Mouse (Mus musculus): Measurements from ENCODE around the gene Smoc2. TPM values are rescaled to one million over a fixed set of nuclear protein-coding genes. Genes with fewer than 3 reads are reported as not detected.
A peak's percentile ranks its signal among the peaks of the same experiment; 100 is the strongest.

Gene Smoc2
- total and polyA plus RNA-seq, 3 experiments, result 36.5 to 55.4 (median 54.9) TPM

GRCm38 (mm10) chr17:14302356-14302755 is 23.1 kb downstream of the Smoc2 start:
- Histone ChIP-seq H3K4me1 (ENCODE audit: control insufficient read depth, insufficient read depth, low read length) (no peaks in the 10 kb centered on the region; the same call in 1 of the 2 replicates), H3K9ac (ENCODE audit: low read depth, low read length) (no peak overlapping the region), H3K79me2 (replicated peaks; ENCODE audit: control insufficient read depth, insufficient read depth, low read length) (no peaks in the 10 kb centered on the region), H3K36me3 (ENCODE audit: control insufficient read depth, insufficient read depth, low read length) (no peaks in the 10 kb centered on the region), H3K27ac (no peak overlapping the region), H3K4me3 (no peak overlapping the region), H3K27me3 (ENCODE audit: control insufficient read depth, insufficient read depth, low read length) (no peaks in the 10 kb centered on the region)
- 62% methylated on average over 6 of the region's 6 CpGs for WGBS
- intact Hi-C loops (cut with DNase I), result no loop called here
- no peak for DNase-seq
- TF ChIP-seq POLR2A (IDR thresholded peaks at IDR 0.05; ENCODE audit: insufficient read depth, low read depth, low read length), result no peak
- TF ChIP-seq CTCF (IDR thresholded peaks at IDR 0.05), result no peak
- no peak for TF ChIP-seq EP300 (IDR thresholded peaks at IDR 0.05; ENCODE audit: insufficient read depth, low read depth, low read length)

DNA sequence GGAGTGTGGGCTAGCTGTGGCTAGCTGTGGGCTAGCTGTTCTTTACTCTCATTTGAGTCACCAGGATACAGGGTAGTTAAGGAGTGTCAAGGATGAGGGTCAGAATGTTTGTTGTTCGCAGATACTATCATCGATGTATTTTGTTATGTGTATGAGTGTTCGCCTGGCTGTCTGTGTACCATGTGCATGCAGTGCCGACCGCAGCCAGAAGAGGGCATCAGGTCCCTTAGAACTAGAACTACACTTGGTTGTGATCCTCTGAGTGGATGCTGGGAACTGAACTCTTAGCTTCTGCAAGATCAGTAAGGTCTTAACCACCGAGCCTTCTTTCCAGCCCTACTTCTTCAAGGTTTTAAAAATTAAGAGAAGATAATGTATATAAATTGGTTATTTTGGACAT is 24.4 kb downstream of the Smoc2 start:
- Histone ChIP-seq H3K36me3 (ENCODE audit: control insufficient read depth, insufficient read depth, low read length) (no peaks in the 10 kb centered on the region), H3K79me2 (replicated peaks; ENCODE audit: control insufficient read depth, insufficient read depth, low read length) (no peaks in the 10 kb centered on the region), H3K9ac (ENCODE audit: low read depth, low read length) (no peak overlapping the region), H3K4me3 (no peak overlapping the region), H3K27me3 (ENCODE audit: control insufficient read depth, insufficient read depth, low read length) (no peaks in the 10 kb centered on the region), H3K4me1 (ENCODE audit: control insufficient read depth, insufficient read depth, low read length) (no peaks in the 10 kb centered on the region; the same call in 1 of the 2 replicates), H3K27ac (no peak overlapping the region)
- TF ChIP-seq CTCF (IDR thresholded peaks at IDR 0.05), result peak; percentile 15; the same call in 1 of the 2 replicates
- no peak for TF ChIP-seq POLR2A (IDR thresholded peaks at IDR 0.05; ENCODE audit: insufficient read depth, low read depth, low read length)
- no peak for TF ChIP-seq EP300 (IDR thresholded peaks at IDR 0.05; ENCODE audit: insufficient read depth, low read depth, low read length)
- no peak for DNase-seq
- intact Hi-C loops (cut with DNase I), result no loop called here
- WGBS, result 94% methylated on average over 6 of the region's 6 CpGs

GRCm38 (mm10) chr17:14309884-14310283 is 30.6 kb downstream of the Smoc2 start:
- TF ChIP-seq POLR2A (IDR thresholded peaks at IDR 0.05; ENCODE audit: insufficient read depth, low read depth, low read length) (no peak), CTCF (IDR thresholded peaks at IDR 0.05) (no peak), EP300 (IDR thresholded peaks at IDR 0.05; ENCODE audit: insufficient read depth, low read depth, low read length) (no peak)
- no peaks in the 10 kb centered on the region for H3K79me2 ChIP-seq (replicated peaks; ENCODE audit: control insufficient read depth, insufficient read depth, low read length)
- no peak overlapping the region for H3K27ac ChIP-seq
- DNase-seq, result peak; percentile 30
- no peak overlapping the region for H3K9ac ChIP-seq (ENCODE audit: low read depth, low read length)
- no peaks in the 10 kb centered on the region for H3K36me3 ChIP-seq (ENCODE audit: control insufficient read depth, insufficient read depth, low read length)
- WGBS, result 68% methylated on average over 3 of the region's 3 CpGs
- no peaks in the 10 kb centered on the region for H3K27me3 ChIP-seq (ENCODE audit: control insufficient read depth, insufficient read depth, low read length)
- H3K4me1 ChIP-seq (ENCODE audit: control insufficient read depth, insufficient read depth, low read length), result no peaks in the 10 kb centered on the region; the same call in 1 of the 2 replicates
- H3K4me3 ChIP-seq, result no peak overlapping the region
- intact Hi-C loops (cut with DNase I), result no loop called here

DNA sequence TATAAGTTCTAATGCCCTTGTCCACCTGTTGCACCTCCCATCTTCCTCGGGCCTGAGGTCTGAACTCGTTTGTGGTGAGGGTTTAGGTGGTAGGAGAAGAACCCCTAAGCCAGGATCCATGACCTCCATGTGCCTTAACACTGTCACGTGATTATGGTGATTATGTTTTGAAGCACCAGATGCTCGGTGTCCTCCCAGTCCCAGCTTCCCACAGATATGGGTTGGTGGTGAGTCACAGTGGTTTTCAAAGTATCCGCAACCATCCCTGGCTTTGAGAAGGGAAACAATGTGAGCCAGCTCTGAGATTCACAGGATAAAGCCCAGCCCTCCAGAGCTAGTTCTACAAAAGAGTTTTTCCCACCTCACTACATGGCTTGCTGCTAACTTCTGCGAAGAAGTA is 33.1 kb downstream of the Smoc2 start:
- no peak overlapping the region for H3K9ac ChIP-seq (ENCODE audit: low read depth, low read length)
- no peak for DNase-seq
- no peak overlapping the region for H3K4me3 ChIP-seq
- intact Hi-C loops (cut with DNase I), result no loop called here
- H3K79me2 ChIP-seq (replicated peaks; ENCODE audit: control insufficient read depth, insufficient read depth, low read length), result no peaks in the 10 kb centered on the region
- no peaks in the 10 kb centered on the region for H3K36me3 ChIP-seq (ENCODE audit: control insufficient read depth, insufficient read depth, low read length)
- no peak for TF ChIP-seq CTCF (IDR thresholded peaks at IDR 0.05)
- no peak for TF ChIP-seq EP300 (IDR thresholded peaks at IDR 0.05; ENCODE audit: insufficient read depth, low read depth, low read length)
- no peak for TF ChIP-seq POLR2A (IDR thresholded peaks at IDR 0.05; ENCODE audit: insufficient read depth, low read depth, low read length)
- no peaks in the 10 kb centered on the region for H3K27me3 ChIP-seq (ENCODE audit: control insufficient read depth, insufficient read depth, low read length)
- WGBS, result 61% methylated on average over 6 of the region's 6 CpGs
- H3K27ac ChIP-seq, result no peak overlapping the region
- no peaks in the 10 kb centered on the region; the same call in 1 of the 2 replicates for H3K4me1 ChIP-seq (ENCODE audit: control insufficient read depth, insufficient read depth, low read length)

DNA sequence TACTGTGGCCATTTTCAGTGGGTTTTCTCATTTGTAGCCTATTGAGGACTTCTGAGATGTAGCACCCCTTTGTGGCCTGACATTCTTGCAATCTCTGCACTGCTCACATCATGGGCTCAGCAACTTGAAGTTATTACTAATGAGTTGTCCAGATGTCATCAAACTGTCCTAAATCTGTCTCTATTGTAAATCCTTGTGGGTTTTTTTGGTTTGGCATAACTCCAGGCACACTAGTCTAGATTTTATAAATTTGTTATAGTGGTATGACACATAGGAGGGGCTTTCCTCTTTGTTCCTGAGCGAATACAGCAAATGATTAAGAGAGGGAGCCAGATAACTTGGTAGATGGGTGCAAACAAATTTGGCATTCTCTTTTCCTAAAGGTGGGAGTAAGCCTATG is 35.0 kb downstream of the Smoc2 start:
- Histone ChIP-seq H3K27me3 (ENCODE audit: control insufficient read depth, insufficient read depth, low read length) (no peaks in the 10 kb centered on the region), H3K27ac (no peak overlapping the region), H3K4me1 (ENCODE audit: control insufficient read depth, insufficient read depth, low read length) (no peaks in the 10 kb centered on the region; the same call in 1 of the 2 replicates), H3K36me3 (ENCODE audit: control insufficient read depth, insufficient read depth, low read length) (no peaks in the 10 kb centered on the region), H3K4me3 (no peak overlapping the region), H3K9ac (ENCODE audit: low read depth, low read length) (no peak overlapping the region), H3K79me2 (replicated peaks; ENCODE audit: control insufficient read depth, insufficient read depth, low read length) (no peaks in the 10 kb centered on the region)
- intact Hi-C loops (cut with DNase I), result no loop called here
- 70% methylated on average over 1 of the region's 1 CpGs for WGBS
- TF ChIP-seq POLR2A (IDR thresholded peaks at IDR 0.05; ENCODE audit: insufficient read depth, low read depth, low read length) (no peak), CTCF (IDR thresholded peaks at IDR 0.05) (no peak), EP300 (IDR thresholded peaks at IDR 0.05; ENCODE audit: insufficient read depth, low read depth, low read length) (no peak)
- no peak for DNase-seq

GRCm38 (mm10) chr17:14316536-14316935 is 37.2 kb downstream of the Smoc2 start:
- Histone ChIP-seq H3K27ac (no peak overlapping the region), H3K9ac (ENCODE audit: low read depth, low read length) (no peak overlapping the region), H3K4me3 (no peak overlapping the region), H3K36me3 (ENCODE audit: control insufficient read depth, insufficient read depth, low read length) (no peaks in the 10 kb centered on the region), H3K27me3 (ENCODE audit: control insufficient read depth, insufficient read depth, low read length) (no peaks in the 10 kb centered on the region), H3K79me2 (replicated peaks; ENCODE audit: control insufficient read depth, insufficient read depth, low read length) (no peaks in the 10 kb centered on the region), H3K4me1 (ENCODE audit: control insufficient read depth, insufficient read depth, low read length) (no peaks in the 10 kb centered on the region)
- 57% methylated on average over 7 of the region's 7 CpGs for WGBS
- DNase-seq, result no peak
- TF ChIP-seq EP300 (IDR thresholded peaks at IDR 0.05; ENCODE audit: insufficient read depth, low read depth, low read length) (no peak), CTCF (IDR thresholded peaks at IDR 0.05) (no peak), POLR2A (IDR thresholded peaks at IDR 0.05; ENCODE audit: insufficient read depth, low read depth, low read length) (no peak)
- intact Hi-C loops (cut with DNase I), result no loop called here
